Mouse (Mus musculus): ENCODE measurements around the gene Rnf41.

DNA sequence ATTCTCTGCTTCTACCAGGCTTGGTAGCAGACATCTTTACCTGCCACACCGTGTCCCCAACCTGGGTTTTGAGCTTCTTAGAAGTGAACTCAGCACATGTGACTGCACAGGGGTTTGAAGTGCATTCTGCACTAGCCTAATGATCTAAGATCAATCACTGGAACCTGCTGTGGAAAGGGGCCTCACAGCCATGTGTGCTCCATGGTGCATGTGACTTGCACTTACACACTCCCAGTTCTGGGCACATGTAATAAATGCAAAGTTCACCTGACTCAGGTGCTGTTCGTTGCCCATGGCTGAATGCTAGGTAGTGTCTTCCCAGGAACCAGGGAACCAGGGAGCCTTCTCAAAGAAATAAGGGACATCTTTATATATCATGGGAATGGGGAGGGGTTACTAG lies 22.0 kb downstream of the Rnf41 start:
- TF ChIP-seq CTCF (IDR thresholded peaks at IDR 0.05; ENCODE audit: extremely low read depth, insufficient read length, insufficient replicate concordance, low read depth, low read length) (no peak), POLR2A (IDR thresholded peaks at IDR 0.05; ENCODE audit: low read depth, low read length) (no peak)
